Mouse (Mus musculus) liver, adult 2 months (tissue): Measurements from ENCODE around the gene Dyrk1a. TPM values are rescaled to one million over a fixed set of nuclear protein-coding genes. Genes with fewer than 3 reads are reported as not detected.
A peak's percentile ranks its signal among the peaks of the same experiment; 100 is the strongest.

ENCODE experiments used
- DNase-seq: peaks from one replicate; pipeline ENCODE4 v3.0.0-alpha.2; 2011; ENCODE audit warnings: low read depth, low spot score; ENCODE audit errors: extremely low read depth
- H3K27ac ChIP-seq: fragments of 200-500 bp; replicated peaks from 2 replicates; pipeline ENCODE4 v1.5.1; 2012; ENCODE audit warnings: low read depth, mild to moderate bottlenecking, control low read depth, inconsistent platforms, low read length; ENCODE audit not compliant: insufficient read depth
- H3K27me3 ChIP-seq: fragments of 200-500 bp; 2 replicates; pipeline ENCODE4 v1.6.1; 2012; ENCODE audit warnings: mild to moderate bottlenecking, moderate library complexity, low read length, inconsistent platforms; ENCODE audit not compliant: control insufficient read depth, insufficient read depth
- H3K36me3 ChIP-seq: fragments of 200-500 bp; 2 replicates; pipeline ENCODE4 v1.6.1; 2012; ENCODE audit warnings: low read length, inconsistent platforms; ENCODE audit not compliant: control insufficient read depth, insufficient read depth
- H3K4me1 ChIP-seq: fragments of 200-500 bp; 2 replicates; pipeline ENCODE4 v1.6.1; 2011; ENCODE audit warnings: low read length; ENCODE audit not compliant: control insufficient read depth, insufficient read depth
- H3K4me3 ChIP-seq: fragments of 200-500 bp; 2 replicates; pipeline ENCODE4 v1.5.1; 2011; ENCODE audit warnings: low read depth, mild to moderate bottlenecking, control low read depth, low read length, moderate library complexity; ENCODE audit not compliant: insufficient read depth
- H3K79me2 ChIP-seq: fragments of 200-500 bp; 2 replicates; pipeline ENCODE4 v1.6.1; 2012; ENCODE audit warnings: inconsistent platforms, mild to moderate bottlenecking, low read length, moderate library complexity; ENCODE audit not compliant: control insufficient read depth, insufficient read depth
- H3K9ac ChIP-seq: fragments of 200-500 bp; 2 replicates; pipeline ENCODE4 v1.6.1; 2012; ENCODE audit warnings: low read depth, mild to moderate bottlenecking, control low read depth, inconsistent platforms, low read length
- CTCF ChIP-seq: fragments of 200-500 bp; IDR thresholded peaks from 2 replicates; pipeline ENCODE4 v1.5.1; 2011; ENCODE audit warnings: low read depth, low read length, control low read depth
- POLR2A ChIP-seq: fragments of 200-500 bp; IDR thresholded peaks from 2 replicates; pipeline ENCODE4 v1.6.1; 2011; ENCODE audit warnings: low read length, control low read depth; ENCODE audit not compliant: insufficient read depth; ENCODE audit errors: extremely low read depth
- WGBS: fragments of 180-500 bp; shearing (Covaris S2); methylation state at CpG from one replicate; pipeline ENCODE4 v1.1.7; 2018; 5-methylcytosine and 5-hydroxymethylcytosine counted together
- polyA plus RNA-seq: library from polyadenylated mRNA; depleted of rRNA; stranded (reverse); fragments of >200 nt; gene quantifications from 2 replicates; pipeline ENCODE4 v1.2.3, GENCODE M21; 2012
- total RNA-seq: library from RNA; depleted of rRNA; stranded (reverse); fragments of >200 nt; gene quantifications from 2 replicates; pipeline ENCODE4 v1.2.3, GENCODE M21; 2014

Gene Dyrk1a
- total and polyA plus RNA-seq, 2 experiments, result 12.2 to 13.6 TPM

GRCm38 (mm10) chr16:94537159-94537527 lies 32.7 kb upstream of the Dyrk1a start:
- H3K27me3 ChIP-seq, result no peaks in the 10 kb centered on the region
- H3K4me3 ChIP-seq, result peak overlapping the region; percentile 10; the same call in 1 of the 2 replicates
- peak; percentile 94 for DNase-seq
- no peaks in the 10 kb centered on the region for H3K36me3 ChIP-seq
- H3K9ac ChIP-seq, result peak overlapping the region; percentile 1; the same call in 1 of the 2 replicates
- no peaks in the 10 kb centered on the region for H3K79me2 ChIP-seq
- 8% methylated on average over 9 of the region's 9 CpGs for WGBS
- H3K4me1 ChIP-seq, result peaks cover 14% of the 10 kb centered on the region
- 0 out of 2 replicates have a peak, but pooled peaks have one; percentile 2 for TF ChIP-seq POLR2A
- no peak for TF ChIP-seq CTCF
- H3K27ac ChIP-seq, result peak overlapping the region; percentile 77

GRCm38 (mm10) chr16:94540140-94540539 lies 29.7 kb upstream of the Dyrk1a start:
- peaks cover 22% of the 10 kb centered on the region for H3K4me1 ChIP-seq
- no peaks in the 10 kb centered on the region for H3K79me2 ChIP-seq
- no peaks in the 10 kb centered on the region for H3K36me3 ChIP-seq
- no peak overlapping the region for H3K9ac ChIP-seq
- 97% methylated on average over 9 of the region's 9 CpGs for WGBS
- no peak overlapping the region for H3K27ac ChIP-seq
- no peak for DNase-seq
- no peak for TF ChIP-seq POLR2A
- no peak for TF ChIP-seq CTCF
- no peaks in the 10 kb centered on the region for H3K27me3 ChIP-seq
- no peak overlapping the region for H3K4me3 ChIP-seq

GRCm38 (mm10) chr16:94542898-94543297 lies 26.9 kb upstream of the Dyrk1a start:
- WGBS, result 98% methylated on average over 8 of the region's 8 CpGs
- TF ChIP-seq POLR2A (no peak), CTCF (no peak)
- Histone ChIP-seq H3K79me2 (no peaks in the 10 kb centered on the region), H3K4me1 (peaks cover 11% of the 10 kb centered on the region), H3K36me3 (no peaks in the 10 kb centered on the region), H3K4me3 (no peak overlapping the region), H3K9ac (no peak overlapping the region), H3K27me3 (no peaks in the 10 kb centered on the region), H3K27ac (no peak overlapping the region)
- no peak for DNase-seq

GRCm38 (mm10) chr16:94544540-94545105 lies 25.2 kb upstream of the Dyrk1a start:
- Histone ChIP-seq H3K9ac (peak overlapping the region; percentile 5; the same call in 1 of the 2 replicates), H3K4me1 (peaks cover 11% of the 10 kb centered on the region), H3K79me2 (no peaks in the 10 kb centered on the region), H3K36me3 (no peaks in the 10 kb centered on the region), H3K27me3 (no peaks in the 10 kb centered on the region), H3K4me3 (no peak overlapping the region), H3K27ac (peak overlapping the region; percentile 46)
- 8% methylated on average over 11 of the region's 11 CpGs for WGBS
- no peak for TF ChIP-seq POLR2A
- no peak for TF ChIP-seq CTCF
- DNase-seq, result peak; percentile 77

- 18% methylated on average over 8 of the region's 8 CpGs for WGBS
- H3K9ac ChIP-seq, result 0 out of 2 replicates have a peak overlapping the region, but pooled peaks have one; percentile 34
- peaks cover 11% of the 10 kb centered on the region for H3K4me1 ChIP-seq
- peak overlapping the region; percentile 75 for H3K27ac ChIP-seq
- H3K27me3 ChIP-seq, result no peaks in the 10 kb centered on the region
- DNase-seq, result peak; percentile 88
- no peak overlapping the region for H3K4me3 ChIP-seq
- no peaks in the 10 kb centered on the region for H3K79me2 ChIP-seq
- H3K36me3 ChIP-seq, result no peaks in the 10 kb centered on the region
- TF ChIP-seq CTCF (no peak), POLR2A (no peak)
These were observed 23.8 kb upstream of the Dyrk1a start for GRCm38 (mm10) chr16:94545781-94546562.

- DNase-seq, result no peak
- Histone ChIP-seq H3K9ac (no peak overlapping the region), H3K27ac (no peak overlapping the region), H3K4me3 (no peak overlapping the region), H3K4me1 (peaks cover 5% of the 10 kb centered on the region), H3K79me2 (no peaks in the 10 kb centered on the region), H3K27me3 (no peaks in the 10 kb centered on the region), H3K36me3 (no peaks in the 10 kb centered on the region)
- TF ChIP-seq CTCF, result no peak
- no peak for TF ChIP-seq POLR2A
- 69% methylated on average over 10 of the region's 10 CpGs for WGBS
These were observed 20.0 kb upstream of the Dyrk1a start for GRCm38 (mm10) chr16:94549813-94550212.
